In the genomic region with DNA sequence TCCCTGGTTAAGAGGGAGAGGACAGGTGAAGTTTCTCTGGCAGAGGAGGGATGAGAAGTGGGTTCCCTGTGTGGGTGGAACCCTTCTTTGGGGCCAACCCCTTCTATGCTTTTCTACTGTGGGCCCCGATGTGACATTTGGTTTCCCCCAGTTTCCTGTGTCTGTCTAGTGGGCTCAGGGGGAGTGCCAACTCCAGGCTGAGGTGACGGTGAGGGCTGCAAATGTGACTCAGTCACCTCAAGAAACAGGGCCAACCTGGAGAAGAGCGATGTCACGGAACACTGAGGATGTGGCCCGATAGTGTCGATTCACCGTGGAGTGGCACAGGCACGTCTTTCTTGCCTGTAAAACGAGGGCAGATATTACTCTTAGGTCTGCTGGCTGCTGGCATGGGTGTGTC, we compare ENCODE assay signal across 22 mouse cellular contexts. TPM values are rescaled to one million over a fixed set of nuclear protein-coding genes. Genes with fewer than 3 reads are reported as not detected.
DNase-seq lines count a peak whose midpoint lies in the region; ATAC-seq and TF ChIP-seq lines count a peak whose summit lies in the region.
"Had no signal": no experiment of that assay in that cellular context is flagged by ENCODE, and none has a peak within 500 bp of the region (broad histone marks: within the 10 kb centered on the region; RNA-seq: fewer than 3 reads in every experiment).

No protein-coding gene starts in this region.

- 67% methylated on average over 9 of the region's 9 CpGs for WGBS in kidney, adult 2 months
- WGBS in hindbrain, embryonic 16.5 days: 92% methylated on average over 9 of the region's 9 CpGs

- no peak for DNase-seq in kidney, adult 2 months
- DNase-seq in kidney, postnatal 36 days: no peak
- peak; percentile 54 to 72 for DNase-seq in thymus, postnatal 36 days
- no peak for DNase-seq in layer of hippocampus, adult 9-11 months
- DNase-seq in embryo, embryonic 9.5 days (ENCODE audit: extremely low spot score): no peak
- DNase-seq: adrenal gland, adult 8-10 months; cerebellum, adult 8-10 months; gastrocnemius, postnatal 14 days; lung, adult 18-20 months; lung, postnatal 14 days; right cerebral cortex, adult 18-20 months had no signal

- H3K27ac ChIP-seq in kidney, adult 2 months (ENCODE audit: insufficient read depth, low read depth, low read length): peak overlapping the region; percentile 0; the same call in 1 of the 2 replicates
- H3K27ac ChIP-seq in hindbrain, embryonic 16.5 days (ENCODE audit: low read depth, low read length): no peak overlapping the region
- H3K27ac ChIP-seq: embryonic facial prominence, embryonic 12.5 days; hindbrain, embryonic 12.5 days; limb, embryonic 10.5 days; midbrain, embryonic 12.5 days; neural tube, embryonic 12.5 days had no signal

- H3K4me3 ChIP-seq in kidney, adult 2 months (ENCODE audit: insufficient read depth, low read depth, low read length): no peak overlapping the region
- H3K4me3 ChIP-seq in megakaryocyte, embryonic 14.5 days (replicated peaks): peak overlapping the region; percentile 80
- H3K4me3 ChIP-seq in hindbrain, embryonic 16.5 days (ENCODE audit: low read length): no peak overlapping the region
- H3K4me3 ChIP-seq: embryonic facial prominence, embryonic 12.5 days; erythroblast, embryonic 14.5 days; hindbrain, embryonic 12.5 days; intestine, embryonic 15.5 days; limb, embryonic 10.5 days; midbrain, embryonic 12.5 days; neural tube, embryonic 12.5 days had no signal

- peak; percentile 46 for ATAC-seq in activated CD4-positive, CD25-positive, alpha-beta regulatory T cell, adult 4 months
- ATAC-seq in hindbrain, embryonic 16.5 days: no peak
- ATAC-seq: forebrain, embryonic 14.5 days; intestine, embryonic 15.5 days had no signal

- no peak for TF ChIP-seq CTCF in kidney, adult 2 months (conservative IDR thresholded peaks at IDR 0.05; ENCODE audit: insufficient read depth, insufficient read length, low read depth, low read length)

- no peaks in the 10 kb centered on the region for H3K36me3 ChIP-seq in kidney, adult 2 months (ENCODE audit: control insufficient read depth, insufficient read depth, low read length)
- H3K36me3 ChIP-seq in megakaryocyte, embryonic 14.5 days (replicated peaks; ENCODE audit: low read length): peaks cover 7% of the 10 kb centered on the region
- no peaks in the 10 kb centered on the region for H3K36me3 ChIP-seq in hindbrain, embryonic 16.5 days (ENCODE audit: control insufficient read depth, insufficient read depth, low read length)
- H3K36me3 ChIP-seq: embryonic facial prominence, embryonic 12.5 days; hindbrain, embryonic 12.5 days; intestine, embryonic 15.5 days; limb, embryonic 10.5 days; midbrain, embryonic 12.5 days; neural tube, embryonic 12.5 days had no signal

- H3K27me3 ChIP-seq in kidney, adult 2 months (replicated peaks; ENCODE audit: control insufficient read depth, insufficient read depth, low read length): no peaks in the 10 kb centered on the region
- peaks cover 3% of the 10 kb centered on the region for H3K27me3 ChIP-seq in megakaryocyte, embryonic 14.5 days (replicated peaks)
- H3K27me3 ChIP-seq in hindbrain, embryonic 16.5 days (replicated peaks; ENCODE audit: control insufficient read depth, insufficient read depth, low read length): no peaks in the 10 kb centered on the region
- H3K27me3 ChIP-seq: intestine, embryonic 15.5 days had no signal

- no peak overlapping the region for H3K4me2 ChIP-seq in hindbrain, embryonic 16.5 days (ENCODE audit: low read length)
- H3K4me2 ChIP-seq: embryonic facial prominence, embryonic 12.5 days; hindbrain, embryonic 12.5 days; intestine, embryonic 15.5 days; midbrain, embryonic 12.5 days; neural tube, embryonic 12.5 days had no signal

- H3K4me1 ChIP-seq in kidney, adult 2 months (ENCODE audit: control insufficient read depth, insufficient read depth, low read length): peaks cover 30% of the 10 kb centered on the region
- H3K4me1 ChIP-seq in megakaryocyte, embryonic 14.5 days: peaks cover 99% of the 10 kb centered on the region
- peaks cover 12% of the 10 kb centered on the region for H3K4me1 ChIP-seq in hindbrain, embryonic 16.5 days (ENCODE audit: control insufficient read depth, insufficient read depth, low read depth, low read length)

- no peak for TF ChIP-seq POLR2A in kidney, adult 2 months (IDR thresholded peaks at IDR 0.05; ENCODE audit: low read depth, low read length)

- no peak overlapping the region for H3K9ac ChIP-seq in hindbrain, embryonic 16.5 days (ENCODE audit: low read depth, low read length)
- H3K9ac ChIP-seq: embryonic facial prominence, embryonic 12.5 days; hindbrain, embryonic 12.5 days; intestine, embryonic 15.5 days; midbrain, embryonic 12.5 days; neural tube, embryonic 12.5 days had no signal

- no peaks in the 10 kb centered on the region for H3K9me3 ChIP-seq in megakaryocyte, embryonic 14.5 days
- no peaks in the 10 kb centered on the region for H3K9me3 ChIP-seq in hindbrain, embryonic 16.5 days (ENCODE audit: control insufficient read depth, low read length)
- H3K9me3 ChIP-seq: embryonic facial prominence, embryonic 12.5 days; hindbrain, embryonic 12.5 days; intestine, embryonic 15.5 days; limb, embryonic 10.5 days; midbrain, embryonic 12.5 days; neural tube, embryonic 12.5 days had no signal

RNA-seq across cellular contexts. Expression of gene Adgrg1, which starts 1.3 kb away (rescaled TPM):
- polyA plus RNA-seq in kidney, adult 2 months (2012; rRNA removed): 342 and 447 TPM in 2 replicates
- polyA plus RNA-seq in activated CD4-positive, CD25-positive, alpha-beta regulatory T cell, adult 4 months (2017; shearing (Covaris generic)): 1 to 10 TPM; 1.8 to 2.8 TPM
- polyA plus RNA-seq in megakaryocyte, embryonic 14.5 days (2012; ENCODE audit: insufficient read depth, low replicate concordance): 388 and 1,147 TPM in 2 replicates
- polyA plus RNA-seq in hindbrain, embryonic 16.5 days (2015; fragmentation: Nextera tagmentation; extraction: Ambion mirVana): 112 and 135 TPM in 2 replicates

RNA-seq across cellular contexts. Expression of gene Adgrg3, which starts 44.2 kb away (rescaled TPM):
- 9.9 and 12.7 TPM in 2 replicates for polyA plus RNA-seq in kidney, adult 2 months (2012; rRNA removed)
- under 1 TPM; 0.21 to 0.41 TPM for polyA plus RNA-seq in activated CD4-positive, CD25-positive, alpha-beta regulatory T cell, adult 4 months (2017; shearing (Covaris generic))
- 111 and 126 TPM in 2 replicates for polyA plus RNA-seq in megakaryocyte, embryonic 14.5 days (2012; ENCODE audit: insufficient read depth, low replicate concordance)
- 1.2 and 1.3 TPM in 2 replicates for polyA plus RNA-seq in hindbrain, embryonic 16.5 days (2015; fragmentation: Nextera tagmentation; extraction: Ambion mirVana)

RNA-seq across cellular contexts. Expression of gene Adgrg5, which starts 49.8 kb away (rescaled TPM):
- polyA plus RNA-seq in kidney, adult 2 months (2012; rRNA removed): 0.56 and 2.6 TPM in 2 replicates
- polyA plus RNA-seq in activated CD4-positive, CD25-positive, alpha-beta regulatory T cell, adult 4 months (2017; shearing (Covaris generic)): 1 to 10 TPM; 1.3 to 1.4 TPM
- 1.2 and 1.8 TPM in 2 replicates for polyA plus RNA-seq in megakaryocyte, embryonic 14.5 days (2012; ENCODE audit: insufficient read depth, low replicate concordance)
- 0.05 and 0.09 TPM in 2 replicates for polyA plus RNA-seq in hindbrain, embryonic 16.5 days (2015; fragmentation: Nextera tagmentation; extraction: Ambion mirVana)
- polyA plus RNA-seq: erythroblast, embryonic 14.5 days; forebrain, embryonic 14.5 days had no signal

RNA-seq across cellular contexts. Expression of gene Ccdc102a, which starts 55.4 kb away (rescaled TPM):
- polyA plus RNA-seq in kidney, adult 2 months (2012; rRNA removed): 5.7 and 6.8 TPM in 2 replicates
- under 1 TPM; 0.20 to 0.57 TPM for polyA plus RNA-seq in activated CD4-positive, CD25-positive, alpha-beta regulatory T cell, adult 4 months (2017; shearing (Covaris generic))
- 0.73 and 1.4 TPM in 2 replicates for polyA plus RNA-seq in megakaryocyte, embryonic 14.5 days (2012; ENCODE audit: insufficient read depth, low replicate concordance)
- 5.7 and 6.9 TPM in 2 replicates for polyA plus RNA-seq in hindbrain, embryonic 16.5 days (2015; fragmentation: Nextera tagmentation; extraction: Ambion mirVana)

Comparison
In these comparisons a context has a peak if more than half of its experiments do, and no peak if none do; other contexts are left out.
1. DNase-seq: peak in thymus, postnatal 36 days (2 of 2); none in kidney, adult 2 months (single experiment), kidney, postnatal 36 days (0 of 2), layer of hippocampus, adult 9-11 months (single experiment) and embryo, embryonic 9.5 days (single experiment).
2. RNA of gene Adgrg1, which starts 1.3 kb away (polyA plus RNA-seq): 388 to 1,147 TPM in megakaryocyte, embryonic 14.5 days, 342 to 447 TPM in kidney, adult 2 months and 112 to 135 TPM in hindbrain, embryonic 16.5 days; 1.8 to 2.8 TPM in activated CD4-positive, CD25-positive, alpha-beta regulatory T cell, adult 4 months; every median in the first group is over 10 times any median in the second.